ENCODE assay signal across 23 mouse cellular contexts in genomic region chr6:100219971-100220370, GRCm38 (mm10).
A peak's percentile ranks its signal among the peaks of the same experiment; 100 is the strongest.
DNase-seq lines count a peak whose midpoint lies in the region; ATAC-seq and TF ChIP-seq lines count a peak whose summit lies in the region.
"Had no signal": no experiment of that assay in that cellular context is flagged by ENCODE, and none has a peak within 500 bp of the region (broad histone marks: within the 10 kb centered on the region; RNA-seq: fewer than 3 reads in every experiment).

No protein-coding gene starts in this region.

- no peak overlapping the region for H3K4me2 ChIP-seq in limb, embryonic 13.5 days (replicated peaks)
- no peak overlapping the region for H3K4me2 ChIP-seq in forebrain, embryonic 15.5 days (replicated peaks)
- H3K4me2 ChIP-seq: embryonic facial prominence, embryonic 12.5 days; forebrain, embryonic 12.5 days; heart, embryonic 11.5 days; hindbrain, embryonic 12.5 days; hindbrain, embryonic 15.5 days had no signal

- H3K27ac ChIP-seq in MEL (ENCODE audit: control insufficient read depth, low read depth, low read length), result no peak overlapping the region
- peak overlapping the region; percentile 84 for H3K27ac ChIP-seq in limb, embryonic 13.5 days
- no peak overlapping the region for H3K27ac ChIP-seq in forebrain, embryonic 15.5 days (replicated peaks)
- H3K27ac ChIP-seq: forebrain, embryonic 12.5 days; hindbrain, embryonic 12.5 days had no signal

- H3K9ac ChIP-seq in MEL (ENCODE audit: control insufficient read depth, low read depth, low read length, poor library complexity, severe bottlenecking), result no peak overlapping the region
- H3K9ac ChIP-seq in limb, embryonic 13.5 days, result no peak overlapping the region
- no peak overlapping the region for H3K9ac ChIP-seq in forebrain, embryonic 15.5 days (replicated peaks)
- H3K9ac ChIP-seq: embryonic facial prominence, embryonic 12.5 days; hindbrain, embryonic 12.5 days; hindbrain, embryonic 15.5 days had no signal

- TF ChIP-seq EP300 in MEL (IDR thresholded peaks at IDR 0.05; ENCODE audit: low read depth in 1 of 2, low read length in 2 of 2), result no peak

- H3K9me3 ChIP-seq in MEL (replicated peaks; ENCODE audit: insufficient read depth, low read length), result no peaks in the 10 kb centered on the region
- H3K9me3 ChIP-seq in limb, embryonic 13.5 days, result no peaks in the 10 kb centered on the region
- H3K9me3 ChIP-seq in forebrain, embryonic 15.5 days, result no peaks in the 10 kb centered on the region
- H3K9me3 ChIP-seq: embryonic facial prominence, embryonic 12.5 days; forebrain, embryonic 12.5 days; hindbrain, embryonic 12.5 days; hindbrain, embryonic 15.5 days had no signal

- H3K79me2 ChIP-seq in MEL (ENCODE audit: control insufficient read depth, insufficient read depth, low read length, poor library complexity), result peaks cover 6% of the 10 kb centered on the region; the same call in 1 of the 2 replicates

- H3K27me3 ChIP-seq in MEL (ENCODE audit: control insufficient read depth in 1 of 2, insufficient read depth in 2 of 2, low read length in 2 of 2), result no peaks in the 10 kb centered on the region
- peaks cover 8% of the 10 kb centered on the region; the same call in 1 of the 2 replicates for H3K27me3 ChIP-seq in limb, embryonic 13.5 days
- no peaks in the 10 kb centered on the region for H3K27me3 ChIP-seq in forebrain, embryonic 15.5 days
- H3K27me3 ChIP-seq: Patski had no signal

- WGBS in limb, embryonic 13.5 days, result 71% methylated on average over 3 of the region's 3 CpGs
- WGBS in forebrain, embryonic 15.5 days, result 83% methylated on average over 3 of the region's 3 CpGs

- TF ChIP-seq RAD21 in MEL (IDR thresholded peaks at IDR 0.05; ENCODE audit: low read depth, low read length), result no peak

- peak; percentile 1 for DNase-seq in MEL (ENCODE audit: low read depth, low spot score)
- DNase-seq in ZHBTc4 (ENCODE audit: low read depth, low spot score), result peak; percentile 76
- DNase-seq in adrenal gland, postnatal 14 days, result no peak
- DNase-seq in left cerebral cortex, postnatal 14 days (ENCODE audit: low spot score in 2 of 2), result no peak
- DNase-seq: adrenal gland, adult 8-10 months; adrenal gland, postnatal 36 days; cerebellum, adult 18-20 months; cerebellum, adult 9-10 months; cerebellum, postnatal 14 days; gastrocnemius, postnatal 10 days; gastrocnemius, postnatal 36 days had no signal

- no peak for TF ChIP-seq CTCF in MEL (IDR thresholded peaks at IDR 0.05 in 2 of 3, conservative IDR thresholded peaks at IDR 0.05 in 1 of 3; ENCODE audit: control insufficient read depth in 1 of 3, insufficient read depth in 1 of 3, low read depth in 2 of 3, low read length in 3 of 3, poor library complexity in 1 of 3, severe bottlenecking in 1 of 3)

- no peak for TF ChIP-seq POLR2A in MEL (IDR thresholded peaks at IDR 0.05; ENCODE audit: control insufficient read depth in 1 of 2, insufficient read depth in 1 of 2, low read depth in 1 of 2, low read length in 2 of 2, poor library complexity in 1 of 2)

- intact Hi-C loops in left cerebral cortex, postnatal 14 days (cut with DNase I), result no loop called here

- no peaks in the 10 kb centered on the region for H3K4me1 ChIP-seq in MEL (ENCODE audit: control insufficient read depth in 1 of 2, insufficient read depth in 2 of 2, low read length in 2 of 2)
- peaks cover 67% of the 10 kb centered on the region for H3K4me1 ChIP-seq in limb, embryonic 13.5 days
- H3K4me1 ChIP-seq in forebrain, embryonic 15.5 days, result peaks cover 14% of the 10 kb centered on the region

- H3K36me3 ChIP-seq in MEL (ENCODE audit: control insufficient read depth in 1 of 2, insufficient read depth in 2 of 2, low read length in 2 of 2), result no peaks in the 10 kb centered on the region
- H3K36me3 ChIP-seq in limb, embryonic 13.5 days, result no peaks in the 10 kb centered on the region
- H3K36me3 ChIP-seq in forebrain, embryonic 15.5 days, result no peaks in the 10 kb centered on the region
- H3K36me3 ChIP-seq: embryonic facial prominence, embryonic 12.5 days; forebrain, embryonic 12.5 days; hindbrain, embryonic 12.5 days; hindbrain, embryonic 15.5 days had no signal

- no peak for ATAC-seq in limb, embryonic 13.5 days (ENCODE audit: low FRiP score, low read depth)
- no peak for ATAC-seq in forebrain, embryonic 15.5 days (replicated peaks)
- ATAC-seq: activated CD4-positive, CD25-positive, alpha-beta regulatory T cell, adult 4 months; CD4-positive, CD25-positive, alpha-beta regulatory T cell, adult 4 months; forebrain, embryonic 16.5 days; Patski had no signal

- H3K4me3 ChIP-seq in MEL (ENCODE audit: control insufficient read depth in 1 of 2, insufficient read depth in 1 of 2, low read depth in 2 of 2, low read length in 2 of 2), result no peak overlapping the region
- H3K4me3 ChIP-seq in limb, embryonic 13.5 days, result no peak overlapping the region
- no peak overlapping the region for H3K4me3 ChIP-seq in forebrain, embryonic 15.5 days
- H3K4me3 ChIP-seq: embryonic facial prominence, embryonic 12.5 days; erythroblast, embryonic 14.5 days; forebrain, embryonic 12.5 days; hindbrain, embryonic 12.5 days; hindbrain, embryonic 15.5 days had no signal

TF ChIP-seq in MEL, 35 proteins besides CTCF, POLR2A, EP300 and RAD21:
- TF ChIP-seq NRF1 (IDR thresholded peaks at IDR 0.05; ENCODE audit: insufficient read depth, low read depth, low read length, poor library complexity, severe bottlenecking) (no peak), MYB (IDR thresholded peaks at IDR 0.05; ENCODE audit: low read depth, low read length) (no peak), TBP (IDR thresholded peaks at IDR 0.05; ENCODE audit: low read depth, low read length) (no peak), SIN3A (IDR thresholded peaks at IDR 0.05; ENCODE audit: low read length) (no peak), MAFK (IDR thresholded peaks at IDR 0.05; ENCODE audit: borderline replicate concordance, low read depth, low read length) (no peak), ZKSCAN1 (IDR thresholded peaks at IDR 0.05; ENCODE audit: low read depth, low read length) (no peak), JUND (IDR thresholded peaks at IDR 0.05; ENCODE audit: low read depth, low read length) (no peak), ETS1 (IDR thresholded peaks at IDR 0.05; ENCODE audit: low read depth, low read length) (no peak), MAX (IDR thresholded peaks at IDR 0.05; ENCODE audit: low read length) (no peak), TCF12 (IDR thresholded peaks at IDR 0.05; ENCODE audit: low read depth, low read length) (no peak), MYC (IDR thresholded peaks at IDR 0.05; ENCODE audit: low read depth, low read length) (no peak), KAT2A (conservative IDR thresholded peaks at IDR 0.05; ENCODE audit: low read depth, low read length) (no peak)

Comparison
In these comparisons a context has a peak if more than half of its experiments do, and no peak if none do; other contexts are left out.
1. DNase-seq: peak in MEL (single experiment) and ZHBTc4 (single experiment); none in adrenal gland, postnatal 14 days (single experiment) and left cerebral cortex, postnatal 14 days (0 of 2).